Mouse (Mus musculus) embryonic stem cell, embryonic (primary cell): ENCODE measurements at regions not wholly inside any gene's neighbourhood (a gene's known extent, or its start where the extent isn't known, plus 50 kb on each side); places are given as distances from the start of the nearest gene placed in this dataset.

Source experiments
- CTCF ChIA-PET, 4 experiments: fragments of 300-600 bp in 2 of 4; fragments of 350-600 bp in 2 of 4; sonication (Branson Sonifier 250); formaldehyde crosslinking; loops; one replicate each; lab custom pipeline; 2022; ENCODE audit warnings: inconsistent platforms in 2 of 4; lab: Charles Lee
- POLR2A ChIA-PET, 4 experiments: fragments of 300-600 bp in 2 of 4; fragments of 350-600 bp in 2 of 4; sonication (Branson Sonifier 250); formaldehyde crosslinking; loops; one replicate each; lab custom pipeline; 2022; ENCODE audit warnings: antibody characterized with exemption in 4 of 4, inconsistent platforms in 1 of 4; lab: Charles Lee

- CTCF ChIA-PET = interaction anchor here in 1 of 4 experiments (0.7 kb wide), 1 partner anchor 105 kb away, joined by 4 read pairs; no protein-coding TSS in a partner anchor
- POLR2A ChIA-PET = interaction anchor here in 1 of 4 experiments (0.6 to 0.7 kb wide), 5 partner anchors 17 to 827 kb away, joined by 3 to 7 read pairs (median 4); no protein-coding TSS in a partner anchor
Measured at GRCm38 (mm10) chr13:107246956-107247751, 225.2 kb upstream of the Kif2a start.

DNA sequence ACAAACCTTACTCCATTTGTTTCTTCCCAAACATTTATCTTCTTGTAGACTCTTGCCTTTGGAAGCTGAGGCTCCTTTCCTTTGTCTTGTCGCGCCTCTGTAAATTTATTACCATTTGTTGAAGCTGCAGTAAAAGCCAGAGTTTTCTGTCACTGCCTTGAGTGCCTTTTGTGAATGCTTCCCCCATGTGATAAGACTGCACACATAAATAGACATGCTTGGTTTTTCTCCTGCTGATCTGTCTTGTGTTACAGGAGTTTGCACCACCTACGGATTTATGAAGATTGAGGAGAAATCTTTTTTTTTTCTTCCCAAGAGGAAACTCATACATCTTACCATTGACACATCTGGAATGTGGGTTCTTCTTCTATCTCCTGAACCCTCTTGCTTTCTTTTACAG, 222.2 kb upstream of the Kif2a start:
- CTCF ChIA-PET = interaction anchor here in 1 of 4 experiments (0.7 kb wide), 1 partner anchor 287 kb away, joined by 6 read pairs; no protein-coding TSS in a partner anchor
- POLR2A ChIA-PET = no interaction called here

- ChIA-PET POLR2A (no interaction called here), CTCF (no interaction called here)
Measured at GRCm38 (mm10) chr13:107239035-107239387, 217.1 kb upstream of the Kif2a start.

- POLR2A ChIA-PET = no interaction called here
- CTCF ChIA-PET = no interaction called here
Measured at GRCm38 (mm10) chr13:107238364-107239034, 216.6 kb upstream of the Kif2a start.

GRCm38 (mm10) chr13:107219456-107219855, 197.5 kb upstream of the Kif2a start:
- POLR2A ChIA-PET = no interaction called here

GRCm38 (mm10) chr13:107218351-107218750, 196.4 kb upstream of the Kif2a start:
- CTCF ChIA-PET = no interaction called here
- POLR2A ChIA-PET = no interaction called here

More at GRCm38 (mm10) chr13:107219456-107219855, 197.5 kb upstream of the Kif2a start:
- CTCF ChIA-PET = no interaction called here

DNA sequence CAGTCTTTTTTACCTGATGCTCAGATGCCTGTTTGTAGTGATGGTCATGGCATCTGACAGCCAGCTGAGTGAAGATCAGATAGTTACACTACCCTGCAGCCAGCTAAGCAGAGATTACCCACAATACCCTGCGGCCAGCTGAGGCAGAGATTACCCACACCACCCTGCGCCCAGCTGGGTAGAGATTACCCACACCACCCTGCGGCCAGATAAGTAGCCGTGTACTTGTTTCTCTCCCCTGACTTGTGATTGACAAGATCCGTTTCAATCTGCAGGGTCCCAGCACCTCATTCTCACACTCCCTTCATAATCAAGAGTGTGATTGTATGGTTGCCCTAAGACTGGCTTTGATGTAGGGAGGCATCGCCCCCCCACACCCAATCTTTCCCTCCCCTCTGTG, 195.9 kb upstream of the Kif2a start:
- ChIA-PET CTCF (no interaction called here), POLR2A (no interaction called here)

GRCm38 (mm10) chr13:107213281-107213680, 191.4 kb upstream of the Kif2a start:
- ChIA-PET POLR2A (no interaction called here), CTCF (no interaction called here)

DNA sequence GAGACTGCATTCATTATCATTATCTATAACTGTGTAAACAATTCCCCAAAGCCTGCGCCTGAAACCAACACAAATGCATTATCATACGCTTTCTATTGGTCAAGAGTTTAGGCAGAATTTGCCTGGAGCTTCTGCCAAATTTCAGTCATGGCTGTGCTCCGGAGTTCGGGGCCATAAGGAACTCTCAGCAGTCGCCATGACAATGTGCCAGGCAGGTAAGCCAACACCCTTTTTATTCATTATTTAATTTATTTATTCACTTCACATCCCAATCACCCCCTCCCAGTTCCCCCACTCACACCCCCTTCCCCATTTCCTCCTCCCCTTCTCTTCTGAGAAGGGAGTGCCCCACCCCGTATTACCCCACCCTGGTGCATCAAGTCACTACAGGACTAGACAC, 188.8 kb upstream of the Kif2a start:
- CTCF ChIA-PET = no interaction called here
- POLR2A ChIA-PET = no interaction called here

GRCm38 (mm10) chr13:107207354-107208181, 185.6 kb upstream of the Kif2a start:
- POLR2A ChIA-PET = interaction anchor here in 1 of 4 experiments (0.9 kb wide), 1 partner anchor 145 kb away, joined by 3 read pairs; no protein-coding TSS in a partner anchor
- CTCF ChIA-PET = interaction anchor here in 1 of 4 experiments (0.5 kb wide), 1 partner anchor 62 kb away, joined by 3 read pairs; no protein-coding TSS in a partner anchor

- CTCF ChIA-PET = no interaction called here
- POLR2A ChIA-PET = no interaction called here
Measured at GRCm38 (mm10) chr13:107199875-107200274, 177.9 kb upstream of the Kif2a start.

GRCm38 (mm10) chr13:107193426-107193825, 171.5 kb upstream of the Kif2a start:
- CTCF ChIA-PET = no interaction called here
- POLR2A ChIA-PET = no interaction called here

DNA sequence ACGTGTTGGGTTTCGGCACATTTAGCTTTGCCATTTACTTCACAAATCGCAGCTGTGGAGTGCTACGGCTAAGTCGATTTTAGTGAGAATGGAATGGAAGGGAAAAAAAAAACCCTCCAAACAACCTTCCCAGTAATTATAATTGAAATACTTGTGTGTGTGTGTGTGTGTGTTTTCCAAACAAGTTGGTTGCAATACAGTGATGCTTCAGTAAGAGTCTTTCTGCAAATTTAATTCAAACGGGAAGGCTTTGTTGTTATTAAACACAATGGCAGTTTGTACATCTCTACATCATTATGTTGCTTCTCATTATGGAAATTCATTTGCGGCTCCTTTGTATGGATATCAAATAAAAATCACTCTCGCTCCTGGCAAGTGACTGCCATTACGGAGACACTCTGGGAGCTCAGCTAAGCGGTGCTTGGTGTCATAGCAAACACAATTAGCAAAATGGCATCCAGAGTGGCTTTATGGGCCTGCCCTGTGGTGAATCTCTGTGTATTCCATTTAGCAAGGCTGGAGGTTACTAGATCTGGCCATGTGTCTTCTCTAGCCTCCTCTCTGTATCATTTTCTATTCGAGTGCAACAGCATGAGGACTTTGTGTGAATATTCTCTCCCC, 165.4 kb upstream of the Kif2a start:
- ChIA-PET POLR2A (no interaction called here), CTCF (no interaction called here)

DNA sequence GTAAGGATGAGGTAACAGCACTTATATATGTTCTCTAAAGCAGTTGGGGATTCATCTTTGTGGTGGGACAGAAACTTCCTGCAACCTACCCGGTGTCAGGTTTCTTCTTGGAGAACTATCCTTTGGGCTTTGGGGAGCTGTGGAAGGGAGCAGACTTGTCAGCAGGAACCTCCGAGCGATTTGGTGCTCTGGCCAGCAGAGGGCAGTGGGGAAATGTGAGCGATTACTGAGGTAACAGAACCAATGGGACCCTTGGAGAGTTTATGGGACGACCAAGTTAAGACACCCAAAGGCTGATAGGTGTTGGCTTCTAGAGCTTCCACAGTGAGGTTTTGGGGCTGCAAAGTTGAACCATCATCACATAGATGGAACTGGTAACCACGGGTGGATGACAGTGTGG, 160.6 kb upstream of the Kif2a start:
- CTCF ChIA-PET = interaction anchor here in 3 of 4 experiments (0.6 to 1.3 kb wide), 6 partner anchors 18 to 887 kb away, joined by 3 to 4 read pairs (median 3); no protein-coding TSS in a partner anchor
- POLR2A ChIA-PET = no interaction called here

DNA sequence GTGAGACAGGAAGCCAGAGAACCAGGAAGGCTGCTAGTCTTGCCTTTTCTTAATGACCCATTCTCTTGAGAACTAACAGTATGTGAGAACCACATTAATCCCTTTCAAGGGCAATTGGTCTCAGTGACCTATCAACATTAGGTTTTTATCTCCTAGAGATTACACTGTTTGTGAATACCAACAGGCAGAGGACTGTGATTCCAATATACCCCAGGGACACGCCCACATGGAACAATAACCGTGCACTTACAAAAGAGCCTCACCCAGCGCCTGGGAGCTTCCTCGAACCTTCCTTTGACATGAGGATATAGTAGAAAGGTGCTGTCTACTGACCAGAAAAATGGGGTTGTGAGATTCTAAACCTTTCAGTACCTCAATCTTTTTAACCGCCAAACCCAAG, 157.6 kb upstream of the Kif2a start:
- ChIA-PET POLR2A (interaction anchor here in 1 of 4 experiments (0.6 kb wide), 1 partner anchor 98 kb away, joined by 3 read pairs; no protein-coding TSS in a partner anchor), CTCF (interaction anchor here in 1 of 4 experiments (0.6 kb wide), 2 partner anchors 27 to 107 kb away, joined by 4 read pairs; no protein-coding TSS in a partner anchor)

DNA sequence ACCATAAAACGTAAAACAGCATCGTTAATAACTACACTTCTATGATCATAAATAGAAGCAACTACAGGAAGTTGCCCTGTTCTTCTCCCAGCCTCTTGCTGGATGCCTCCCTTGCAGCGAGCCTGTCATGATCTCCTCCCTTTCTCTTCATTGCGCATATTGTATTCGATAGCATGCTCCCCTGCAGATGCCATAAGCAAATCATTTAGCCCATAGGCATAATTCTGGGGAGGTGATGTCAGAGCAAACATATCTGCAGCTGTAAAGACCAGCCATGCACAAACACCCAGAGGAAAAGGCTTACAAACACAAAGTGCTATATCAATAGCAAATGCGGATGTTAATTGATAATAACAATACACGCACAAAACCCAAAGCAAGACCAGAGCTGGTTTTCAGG, 155.7 kb upstream of the Kif2a start:
- CTCF ChIA-PET = no interaction called here
- POLR2A ChIA-PET = no interaction called here

DNA sequence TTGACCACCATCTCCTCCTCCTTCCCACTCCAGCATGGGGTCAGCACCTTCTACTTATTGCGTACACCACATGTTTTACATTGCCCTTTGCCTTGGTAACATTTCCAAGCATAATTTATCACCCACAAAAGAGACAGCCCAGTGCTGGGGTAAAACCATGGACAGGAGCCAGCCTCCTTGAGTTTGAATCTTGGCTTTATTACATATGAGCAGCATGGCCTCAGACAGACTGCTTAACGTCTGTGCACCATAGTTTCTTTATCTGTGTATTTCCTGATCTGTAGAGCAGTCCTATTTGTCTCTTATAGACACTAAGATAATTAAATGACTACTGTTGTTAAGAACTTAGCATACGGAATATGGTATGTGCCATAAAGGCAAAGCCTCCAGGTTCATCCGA, 154.0 kb upstream of the Kif2a start:
- ChIA-PET POLR2A (no interaction called here), CTCF (no interaction called here)

GRCm38 (mm10) chr13:107168599-107169149, 146.7 kb upstream of the Kif2a start:
- POLR2A ChIA-PET = interaction anchor here in 1 of 4 experiments (0.5 kb wide), 1 partner anchor 1129 kb away, joined by 6 read pairs; no protein-coding TSS in a partner anchor
- CTCF ChIA-PET = no interaction called here
